Mouse (Mus musculus) liver, embryonic 14.5 days (tissue): ENCODE results near the gene Adgrf5.

ENCODE experiments used
- CTCF ChIP-seq: IDR thresholded peaks from 2 replicates; pipeline ENCODE4 v1.5.1; 2016; ENCODE audit warnings: antibody characterized with exemption, low read depth, control low read depth
- EP300 ChIP-seq: IDR thresholded peaks from 2 replicates; pipeline ENCODE4 v1.6.1; 2016; ENCODE audit warnings: antibody characterized with exemption, low read depth

GRCm38 (mm10) chr17:43361021-43361420 lies 770 bp downstream of the Adgrf5 start:
- TF ChIP-seq CTCF (no peak), EP300 (no peak)
